Comparison of ENCODE assay signal across 22 mouse cellular contexts in genomic region chr11:19708821-19709220, GRCm38 (mm10).
"Had no signal": no experiment of that assay in that cellular context is flagged by ENCODE, and none has a peak within 500 bp of the region (broad histone marks: within the 10 kb centered on the region; RNA-seq: fewer than 3 reads in every experiment).

No protein-coding gene starts in this region.

- DNase-seq: kidney, adult 8-10 months; kidney, postnatal 25 days; layer of hippocampus, postnatal 36 days; liver, postnatal 0 days; lung, embryonic 14.5 days; midbrain, embryonic 14.5 days; retina, postnatal 1 day; thymus, adult 2 months; thymus, postnatal 14 days had no signal

- H3K9ac ChIP-seq: kidney, embryonic 15.5 days; limb, embryonic 12.5 days; limb, embryonic 15.5 days; liver, embryonic 14.5 days; liver, postnatal 0 days; lung, embryonic 14.5 days; neural tube, embryonic 13.5 days had no signal

- H3K9me3 ChIP-seq: kidney, embryonic 15.5 days; limb, embryonic 12.5 days; limb, embryonic 15.5 days; neural tube, embryonic 13.5 days had no signal

- H3K27ac ChIP-seq: kidney, embryonic 15.5 days; left cerebral cortex, adult 2 months; limb, embryonic 12.5 days; limb, embryonic 15.5 days; liver, embryonic 14.5 days; macrophage; neural tube, embryonic 13.5 days; stomach, postnatal 0 days had no signal

- H3K4me2 ChIP-seq: kidney, embryonic 15.5 days; limb, embryonic 12.5 days; limb, embryonic 15.5 days; liver, embryonic 11.5 days; lung, embryonic 14.5 days; midbrain, embryonic 11.5 days; neural tube, embryonic 13.5 days had no signal

- H3K4me3 ChIP-seq: kidney, embryonic 15.5 days; left cerebral cortex, adult 2 months; limb, embryonic 12.5 days; limb, embryonic 15.5 days; myocyte; neural tube, embryonic 13.5 days had no signal

- H3K27me3 ChIP-seq: kidney, embryonic 15.5 days; neural tube, embryonic 13.5 days had no signal

- ATAC-seq: intestine, postnatal 0 days; liver, postnatal 0 days; lung, postnatal 0 days had no signal

- H3K36me3 ChIP-seq: kidney, embryonic 15.5 days; limb, embryonic 12.5 days; limb, embryonic 15.5 days; neural tube, embryonic 13.5 days had no signal
